Mouse (Mus musculus): ENCODE data around the gene Sept8. TPM values are rescaled to one million over a fixed set of nuclear protein-coding genes. Genes with fewer than 3 reads are reported as not detected.

Gene Sept8
- polyA plus RNA-seq, 1 experiment: 24.9 TPM

- no peak for DNase-seq (ENCODE audit: low read depth)
Observed at GRCm38 (mm10) chr11:53583151-53583550, 64.1 kb downstream of the Sept8 start.

- DNase-seq (ENCODE audit: low read depth): no peak
Observed at GRCm38 (mm10) chr11:53584849-53585248, 65.8 kb downstream of the Sept8 start.

GRCm38 (mm10) chr11:53585510-53585909, 66.5 kb downstream of the Sept8 start:
- no peak for DNase-seq (ENCODE audit: low read depth)

GRCm38 (mm10) chr11:53588279-53588678, 69.2 kb downstream of the Sept8 start:
- no peak for DNase-seq (ENCODE audit: low read depth)

DNA sequence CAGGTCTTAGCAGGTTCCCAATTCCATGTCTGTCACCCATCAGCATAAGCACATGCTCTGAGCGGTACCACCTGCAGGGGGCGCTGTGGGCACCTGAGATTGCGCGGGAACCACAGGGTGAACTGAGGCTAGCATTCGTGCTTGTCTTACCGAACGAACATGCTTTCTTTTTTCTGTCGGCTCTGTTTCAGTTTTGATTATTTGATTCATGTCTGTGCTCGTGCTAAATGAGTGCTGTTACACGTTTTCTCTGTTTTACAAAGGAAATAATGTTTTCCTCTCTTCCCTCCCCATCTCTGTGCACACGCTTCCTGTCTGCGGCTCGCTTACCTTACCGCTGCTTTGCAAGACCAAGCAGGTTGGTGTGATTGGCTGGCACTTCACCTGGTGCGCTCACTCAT, 71.3 kb downstream of the Sept8 start:
- DNase-seq (ENCODE audit: low read depth): no peak

DNA sequence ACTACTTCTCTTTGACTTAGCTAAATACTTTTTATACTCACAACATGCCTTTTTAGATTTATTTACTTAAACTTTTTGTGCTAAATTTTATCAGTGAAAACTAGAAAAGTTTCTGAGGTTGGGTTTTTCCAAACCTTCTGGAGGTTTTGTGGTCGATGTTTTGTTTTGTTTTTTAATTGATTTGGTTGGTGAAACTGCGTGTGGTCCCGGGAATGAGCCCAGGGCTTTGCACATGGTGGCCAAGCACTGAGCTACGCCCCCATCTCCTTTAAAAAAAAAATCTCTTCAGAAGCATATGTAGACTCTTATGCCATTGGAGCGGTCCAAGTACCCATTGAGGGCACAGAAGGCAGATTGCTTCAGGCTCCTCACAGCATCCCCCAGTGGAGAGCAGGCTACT, 72.1 kb downstream of the Sept8 start:
- no peak for DNase-seq (ENCODE audit: low read depth)

Other genes with a start within 250 kb of the Sept8 start
- gene Hspa4, start 218.8 kb upstream of the Sept8 start, polyA plus RNA-seq (2012; rRNA removed): 24.9 and 29.7 TPM in 2 replicates
- gene Zcchc10, start 194.6 kb upstream of the Sept8 start, polyA plus RNA-seq (2012; rRNA removed): 3.1 and 5.3 TPM in 2 replicates
- 27.8 and 29.4 TPM in 2 replicates for gene Aff4, start 168.4 kb upstream of the Sept8 start, polyA plus RNA-seq (2012; rRNA removed)
- gene Leap2, start 96.1 kb upstream of the Sept8 start, polyA plus RNA-seq (2012; rRNA removed): not detected in 2 replicates
- gene Uqcrq, start 88.4 kb upstream of the Sept8 start, polyA plus RNA-seq (2012; rRNA removed): 537 and 665 TPM in 2 replicates
- 0.88 and 1.5 TPM in 2 replicates for gene Gdf9, start 88.2 kb upstream of the Sept8 start, polyA plus RNA-seq (2012; rRNA removed)
- 1.3 and 1.4 TPM in 2 replicates for gene Gm10447, start 62.1 kb upstream of the Sept8 start, polyA plus RNA-seq (2012; rRNA removed)
- 12.6 and 12.8 TPM in 2 replicates for gene Shroom1, start 62.1 kb upstream of the Sept8 start, polyA plus RNA-seq (2012; rRNA removed)
- gene Gm9837, start 48.8 kb upstream of the Sept8 start, polyA plus RNA-seq (2012; rRNA removed): not detected in 2 replicates
- gene Gm9945, start 39.1 kb upstream of the Sept8 start, polyA plus RNA-seq (2012; rRNA removed): not detected in 2 replicates
- 0.15 and 0.19 TPM in 2 replicates for gene Sowaha, start 39.0 kb upstream of the Sept8 start, polyA plus RNA-seq (2012; rRNA removed)
- gene Kif3a, start 48.1 kb downstream of the Sept8 start, polyA plus RNA-seq (2012; rRNA removed): 5.9 and 6.4 TPM in 2 replicates
- not detected in 2 replicates for gene Il4, start 99.4 kb downstream of the Sept8 start, polyA plus RNA-seq (2012; rRNA removed)
- gene Il13, start 115.4 kb downstream of the Sept8 start, polyA plus RNA-seq (2012; rRNA removed): 0.41 TPM in 1 of 2 replicates, not detected in the other
- 7.4 and 8.7 TPM in 2 replicates for gene Rad50, start 188.1 kb downstream of the Sept8 start, polyA plus RNA-seq (2012; rRNA removed)
- gene Il5, start 201.5 kb downstream of the Sept8 start, polyA plus RNA-seq (2012; rRNA removed): 0.20 TPM in 1 of 2 replicates, not detected in the other

All from gonadal fat pad, adult 2 months (tissue).